ENCODE assay signal across 25 mouse cellular contexts in the genomic region with DNA sequence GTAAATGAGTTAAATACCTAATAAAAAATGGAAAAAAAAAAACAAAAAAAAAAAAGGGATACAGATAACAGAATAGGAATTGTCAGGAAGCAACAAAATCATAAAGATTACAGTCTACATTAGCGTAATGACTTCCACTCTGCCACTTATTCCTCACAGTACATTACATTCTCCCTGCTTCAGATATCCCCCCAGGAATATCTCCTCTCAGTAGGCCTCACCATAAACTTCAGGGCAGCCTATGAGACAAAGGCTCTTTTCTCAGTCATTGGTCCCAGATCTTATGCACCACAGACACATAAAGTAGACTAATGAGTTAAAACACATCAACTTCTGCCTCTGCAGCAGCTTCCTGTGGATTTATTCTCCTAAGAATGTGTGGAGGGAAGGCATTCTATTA.
DNase-seq lines count a peak whose midpoint lies in the region; ATAC-seq lines count a peak whose summit lies in the region.
"Had no signal": no experiment of that assay in that cellular context is flagged by ENCODE, and none has a peak within 500 bp of the region (broad histone marks: within the 10 kb centered on the region; RNA-seq: fewer than 3 reads in every experiment).

No protein-coding gene starts in this region.

- H3K4me1 ChIP-seq in hindbrain, embryonic 15.5 days (replicated peaks): no peaks in the 10 kb centered on the region
- H3K4me1 ChIP-seq in hindbrain, embryonic 10.5 days (replicated peaks): no peaks in the 10 kb centered on the region
- H3K4me1 ChIP-seq in neural tube, embryonic 12.5 days: no peaks in the 10 kb centered on the region
- no peaks in the 10 kb centered on the region for H3K4me1 ChIP-seq in neural tube, embryonic 13.5 days (replicated peaks)
- H3K4me1 ChIP-seq: embryonic facial prominence, embryonic 13.5 days; forebrain, embryonic 12.5 days; heart, embryonic 12.5 days; kidney, embryonic 15.5 days; liver, embryonic 12.5 days; midbrain, embryonic 12.5 days had no signal

- H3K36me3 ChIP-seq in hindbrain, embryonic 15.5 days: no peaks in the 10 kb centered on the region
- H3K36me3 ChIP-seq in hindbrain, embryonic 10.5 days: no peaks in the 10 kb centered on the region
- no peaks in the 10 kb centered on the region for H3K36me3 ChIP-seq in neural tube, embryonic 12.5 days
- H3K36me3 ChIP-seq in neural tube, embryonic 13.5 days: no peaks in the 10 kb centered on the region
- H3K36me3 ChIP-seq: embryonic facial prominence, embryonic 13.5 days; forebrain, embryonic 12.5 days; heart, embryonic 12.5 days; kidney, embryonic 15.5 days; liver, embryonic 12.5 days; midbrain, embryonic 12.5 days had no signal

- no peak overlapping the region for H3K27ac ChIP-seq in hindbrain, embryonic 15.5 days (replicated peaks)
- no peak overlapping the region for H3K27ac ChIP-seq in hindbrain, embryonic 10.5 days
- no peak overlapping the region for H3K27ac ChIP-seq in neural tube, embryonic 12.5 days
- H3K27ac ChIP-seq in neural tube, embryonic 13.5 days (replicated peaks): no peak overlapping the region
- H3K27ac ChIP-seq: embryonic facial prominence, embryonic 13.5 days; forebrain, embryonic 12.5 days; heart, adult 2 months; kidney, embryonic 15.5 days; left cerebral cortex, adult 2 months; liver, embryonic 12.5 days; midbrain, embryonic 12.5 days had no signal

- H3K9me3 ChIP-seq in hindbrain, embryonic 15.5 days: no peaks in the 10 kb centered on the region
- H3K9me3 ChIP-seq in hindbrain, embryonic 10.5 days: no peaks in the 10 kb centered on the region
- no peaks in the 10 kb centered on the region for H3K9me3 ChIP-seq in neural tube, embryonic 12.5 days
- H3K9me3 ChIP-seq in neural tube, embryonic 13.5 days: no peaks in the 10 kb centered on the region
- H3K9me3 ChIP-seq: embryonic facial prominence, embryonic 13.5 days; forebrain, embryonic 12.5 days; heart, embryonic 12.5 days; kidney, embryonic 15.5 days; liver, embryonic 12.5 days; midbrain, embryonic 12.5 days had no signal

- ATAC-seq in hindbrain, embryonic 15.5 days (ENCODE audit: low FRiP score, low read depth): 0 out of 2 replicates have a peak, but pooled peaks have one; percentile 56
- peak; percentile 70; the same call in 1 of the 2 replicates for ATAC-seq in neural tube, embryonic 12.5 days (ENCODE audit: low FRiP score, low read depth)
- peak; percentile 94 for ATAC-seq in neural tube, embryonic 13.5 days (ENCODE audit: low read depth)
- ATAC-seq: liver, embryonic 12.5 days; liver, postnatal 0 days had no signal

- H3K4me2 ChIP-seq in hindbrain, embryonic 15.5 days: no peak overlapping the region
- H3K4me2 ChIP-seq in neural tube, embryonic 12.5 days (replicated peaks): no peak overlapping the region
- no peak overlapping the region for H3K4me2 ChIP-seq in neural tube, embryonic 13.5 days
- H3K4me2 ChIP-seq: embryonic facial prominence, embryonic 13.5 days; forebrain, embryonic 12.5 days; heart, embryonic 12.5 days; kidney, embryonic 15.5 days; liver, embryonic 12.5 days; midbrain, embryonic 12.5 days had no signal

- 79% methylated on average over 1 of the region's 1 CpGs for WGBS in hindbrain, embryonic 15.5 days
- WGBS in hindbrain, embryonic 10.5 days: 94% methylated on average over 1 of the region's 1 CpGs
- 68% methylated on average over 1 of the region's 1 CpGs for WGBS in neural tube, embryonic 12.5 days
- 46% methylated on average over 1 of the region's 1 CpGs for WGBS in neural tube, embryonic 13.5 days

- no peak overlapping the region for H3K9ac ChIP-seq in hindbrain, embryonic 15.5 days
- no peak overlapping the region for H3K9ac ChIP-seq in neural tube, embryonic 12.5 days
- H3K9ac ChIP-seq in neural tube, embryonic 13.5 days: no peak overlapping the region
- H3K9ac ChIP-seq: embryonic facial prominence, embryonic 13.5 days; forebrain, embryonic 12.5 days; heart, embryonic 12.5 days; kidney, embryonic 15.5 days; liver, embryonic 12.5 days; liver, postnatal 0 days; midbrain, embryonic 12.5 days had no signal

- no peak overlapping the region for H3K4me3 ChIP-seq in hindbrain, embryonic 15.5 days
- no peak overlapping the region for H3K4me3 ChIP-seq in hindbrain, embryonic 10.5 days
- H3K4me3 ChIP-seq in neural tube, embryonic 12.5 days: no peak overlapping the region
- no peak overlapping the region for H3K4me3 ChIP-seq in neural tube, embryonic 13.5 days
- H3K4me3 ChIP-seq: embryonic facial prominence, embryonic 13.5 days; erythroblast, embryonic 14.5 days; forebrain, embryonic 12.5 days; heart, adult 2 months; heart, embryonic 12.5 days; kidney, embryonic 15.5 days; left cerebral cortex, adult 2 months; liver, embryonic 12.5 days; midbrain, embryonic 12.5 days; myocyte had no signal

- no peaks in the 10 kb centered on the region for H3K27me3 ChIP-seq in hindbrain, embryonic 15.5 days
- no peaks in the 10 kb centered on the region for H3K27me3 ChIP-seq in hindbrain, embryonic 10.5 days (ENCODE audit: insufficient read depth, poor library complexity, severe bottlenecking)
- H3K27me3 ChIP-seq in neural tube, embryonic 12.5 days (replicated peaks): no peaks in the 10 kb centered on the region
- H3K27me3 ChIP-seq in neural tube, embryonic 13.5 days: no peaks in the 10 kb centered on the region
- H3K27me3 ChIP-seq: embryonic facial prominence, embryonic 13.5 days; forebrain, embryonic 12.5 days; heart, embryonic 12.5 days; kidney, embryonic 15.5 days; liver, embryonic 12.5 days; midbrain, embryonic 12.5 days had no signal

- no peak for DNase-seq in hindbrain, embryonic 10.5 days (ENCODE audit: low spot score)
- DNase-seq in neural tube, embryonic 10.5 days (ENCODE audit: extremely low spot score, low spot score): no peak
- DNase-seq in layer of hippocampus, postnatal 25 days (ENCODE audit: extremely low spot score in 1 of 2, low spot score in 1 of 2): no peak
- DNase-seq: adrenal gland, postnatal 25 days; B cell, adult 2 months; cerebellum, adult 18-20 months; cerebellum, postnatal 10 days; heart, adult 2 months; heart, postnatal 4 days; kidney, adult 18-20 months; kidney, postnatal 25 days; liver, postnatal 0 days; lung, postnatal 36 days had no signal
